Mouse (Mus musculus): Measurements from ENCODE around the gene Lrrc47. TPM values are rescaled to one million over a fixed set of nuclear protein-coding genes. Genes with fewer than 3 reads are reported as not detected.
A peak's percentile ranks its signal among the peaks of the same experiment; 100 is the strongest.

Lrrc47 gene
- polyA plus RNA-seq, 1 experiment from 2014 or later, result 10.4 TPM

GRCm38 (mm10) chr4:154025641-154026440 lies 14.3 kb downstream of the Lrrc47 start, which contains the start of gene Smim1:
Gene Smim1, minus strand, starts transcription at chr4:154026230.
- 2% methylated on average over 33 of the region's 33 CpGs for WGBS
- H3K27me3 ChIP-seq (ENCODE audit: control insufficient read depth, insufficient read depth, low read length), result no peaks in the 10 kb centered on the region
- H3K36me3 ChIP-seq (ENCODE audit: control insufficient read depth, insufficient read depth, low read length), result peaks cover 7% of the 10 kb centered on the region
- peaks cover 28% of the 10 kb centered on the region for H3K4me1 ChIP-seq (ENCODE audit: control insufficient read depth, insufficient read depth, low read length)
- peak within 1 kb of the TSS; percentile 41 for H3K4me3 ChIP-seq (ENCODE audit: low read depth, low read length)
- peak within 1 kb of the TSS; percentile 79 for H3K4me2 ChIP-seq (replicated peaks; ENCODE audit: low read depth, low read length)
- peak; percentile 81 for ATAC-seq (ENCODE audit: insufficient number of reproducible peaks, insufficient read depth, low FRiP score, low read depth)
- H3K9me3 ChIP-seq (ENCODE audit: control insufficient read depth, low read depth, low read length), result no peaks in the 10 kb centered on the region
- peak within 1 kb of the TSS; percentile 67; the same call in 1 of the 2 replicates for H3K27ac ChIP-seq (ENCODE audit: low read length)
- H3K9ac ChIP-seq (replicated peaks; ENCODE audit: low read depth, low read length), result peak within 1 kb of the TSS; percentile 45

- Histone ChIP-seq H3K27me3 (ENCODE audit: control insufficient read depth, insufficient read depth, low read length) (no peaks in the 10 kb centered on the region), H3K4me3 (ENCODE audit: low read depth, low read length) (peak overlapping the region; percentile 41), H3K9ac (replicated peaks; ENCODE audit: low read depth, low read length) (no peak overlapping the region), H3K27ac (ENCODE audit: low read length) (no peak overlapping the region; the same call in 1 of the 2 replicates), H3K9me3 (ENCODE audit: control insufficient read depth, low read depth, low read length) (no peaks in the 10 kb centered on the region), H3K4me2 (replicated peaks; ENCODE audit: low read depth, low read length) (peak overlapping the region; percentile 79), H3K4me1 (ENCODE audit: control insufficient read depth, insufficient read depth, low read length) (peaks cover 28% of the 10 kb centered on the region), H3K36me3 (ENCODE audit: control insufficient read depth, insufficient read depth, low read length) (peaks cover under 1% of the 10 kb centered on the region)
- no peak for ATAC-seq (ENCODE audit: insufficient number of reproducible peaks, insufficient read depth, low FRiP score, low read depth)
- 36% methylated on average over 2 of the region's 2 CpGs for whole genome bisulfite sequencing
These were observed 14.9 kb downstream of the Lrrc47 start for GRCm38 (mm10) chr4:154026441-154026761.

GRCm38 (mm10) chr4:154028066-154028465 lies 16.5 kb downstream of the Lrrc47 start:
- no peaks in the 10 kb centered on the region for H3K9me3 ChIP-seq (ENCODE audit: control insufficient read depth, low read depth, low read length)
- H3K27ac ChIP-seq (ENCODE audit: low read length), result no peak overlapping the region
- H3K27me3 ChIP-seq (ENCODE audit: control insufficient read depth, insufficient read depth, low read length), result no peaks in the 10 kb centered on the region
- no peak overlapping the region for H3K4me3 ChIP-seq (ENCODE audit: low read depth, low read length)
- H3K4me2 ChIP-seq (replicated peaks; ENCODE audit: low read depth, low read length), result no peak overlapping the region
- 81% methylated on average over 7 of the region's 7 CpGs for WGBS
- ATAC-seq (ENCODE audit: insufficient number of reproducible peaks, insufficient read depth, low FRiP score, low read depth), result no peak
- no peaks in the 10 kb centered on the region for H3K36me3 ChIP-seq (ENCODE audit: control insufficient read depth, insufficient read depth, low read length)
- H3K9ac ChIP-seq (replicated peaks; ENCODE audit: low read depth, low read length), result no peak overlapping the region
- H3K4me1 ChIP-seq (ENCODE audit: control insufficient read depth, insufficient read depth, low read length), result peaks cover 28% of the 10 kb centered on the region

- Histone ChIP-seq H3K9me3 (ENCODE audit: control insufficient read depth, low read depth, low read length) (no peaks in the 10 kb centered on the region), H3K4me3 (ENCODE audit: low read depth, low read length) (no peak overlapping the region), H3K27me3 (ENCODE audit: control insufficient read depth, insufficient read depth, low read length) (no peaks in the 10 kb centered on the region), H3K9ac (replicated peaks; ENCODE audit: low read depth, low read length) (no peak overlapping the region), H3K27ac (ENCODE audit: low read length) (no peak overlapping the region), H3K4me1 (ENCODE audit: control insufficient read depth, insufficient read depth, low read length) (peaks cover 27% of the 10 kb centered on the region), H3K4me2 (replicated peaks; ENCODE audit: low read depth, low read length) (no peak overlapping the region), H3K36me3 (ENCODE audit: control insufficient read depth, insufficient read depth, low read length) (no peaks in the 10 kb centered on the region)
- no peak for ATAC-seq (ENCODE audit: insufficient number of reproducible peaks, insufficient read depth, low FRiP score, low read depth)
These were observed 17.1 kb downstream of the Lrrc47 start for GRCm38 (mm10) chr4:154028646-154029045.

GRCm38 (mm10) chr4:154037123-154037522 lies 25.6 kb downstream of the Lrrc47 start:
- Histone ChIP-seq H3K4me1 (ENCODE audit: control insufficient read depth, insufficient read depth, low read length) (no peaks in the 10 kb centered on the region), H3K27me3 (ENCODE audit: control insufficient read depth, insufficient read depth, low read length) (no peaks in the 10 kb centered on the region), H3K9me3 (ENCODE audit: control insufficient read depth, low read depth, low read length) (no peaks in the 10 kb centered on the region), H3K4me2 (replicated peaks; ENCODE audit: low read depth, low read length) (no peak overlapping the region), H3K36me3 (ENCODE audit: control insufficient read depth, insufficient read depth, low read length) (no peaks in the 10 kb centered on the region), H3K4me3 (ENCODE audit: low read depth, low read length) (no peak overlapping the region), H3K9ac (replicated peaks; ENCODE audit: low read depth, low read length) (no peak overlapping the region), H3K27ac (ENCODE audit: low read length) (no peak overlapping the region)
- WGBS, result 36% methylated on average over 3 of the region's 3 CpGs
- ATAC-seq (ENCODE audit: insufficient number of reproducible peaks, insufficient read depth, low FRiP score, low read depth), result no peak

- Histone ChIP-seq H3K4me3 (ENCODE audit: low read depth, low read length) (no peak within 1 kb of the TSS), H3K9ac (replicated peaks; ENCODE audit: low read depth, low read length) (no peak within 1 kb of the TSS), H3K9me3 (ENCODE audit: control insufficient read depth, low read depth, low read length) (no peaks in the 10 kb centered on the region), H3K36me3 (ENCODE audit: control insufficient read depth, insufficient read depth, low read length) (no peaks in the 10 kb centered on the region), H3K4me1 (ENCODE audit: control insufficient read depth, insufficient read depth, low read length) (no peaks in the 10 kb centered on the region), H3K27me3 (ENCODE audit: control insufficient read depth, insufficient read depth, low read length) (no peaks in the 10 kb centered on the region), H3K4me2 (replicated peaks; ENCODE audit: low read depth, low read length) (no peak within 1 kb of the TSS), H3K27ac (ENCODE audit: low read length) (no peak within 1 kb of the TSS)
- ATAC-seq (ENCODE audit: insufficient number of reproducible peaks, insufficient read depth, low FRiP score, low read depth), result no peak
- WGBS, result 84% methylated on average over 9 of the region's 9 CpGs
These were observed 31.0 kb downstream of the Lrrc47 start, which contains the start of gene Ccdc27 for GRCm38 (mm10) chr4:154042577-154042976. Gene Ccdc27, minus strand, starts transcription at chr4:154042677.

- H3K27me3 ChIP-seq (ENCODE audit: control insufficient read depth, insufficient read depth, low read length), result no peaks in the 10 kb centered on the region
- no peak overlapping the region for H3K9ac ChIP-seq (replicated peaks; ENCODE audit: low read depth, low read length)
- WGBS, result 67% methylated on average over 5 of the region's 5 CpGs
- H3K4me3 ChIP-seq (ENCODE audit: low read depth, low read length), result no peak overlapping the region
- no peak for ATAC-seq (ENCODE audit: insufficient number of reproducible peaks, insufficient read depth, low FRiP score, low read depth)
- H3K9me3 ChIP-seq (ENCODE audit: control insufficient read depth, low read depth, low read length), result no peaks in the 10 kb centered on the region
- H3K4me2 ChIP-seq (replicated peaks; ENCODE audit: low read depth, low read length), result no peak overlapping the region
- no peaks in the 10 kb centered on the region for H3K36me3 ChIP-seq (ENCODE audit: control insufficient read depth, insufficient read depth, low read length)
- no peaks in the 10 kb centered on the region for H3K4me1 ChIP-seq (ENCODE audit: control insufficient read depth, insufficient read depth, low read length)
- H3K27ac ChIP-seq (ENCODE audit: low read length), result no peak overlapping the region
These were observed 34.3 kb downstream of the Lrrc47 start for GRCm38 (mm10) chr4:154045837-154046236.

GRCm38 (mm10) chr4:154051401-154051800 lies 39.9 kb downstream of the Lrrc47 start:
- 88% methylated on average over 3 of the region's 3 CpGs for WGBS

GRCm38 (mm10) chr4:154053065-154053464 lies 41.5 kb downstream of the Lrrc47 start:
- no peak overlapping the region for H3K4me2 ChIP-seq (replicated peaks; ENCODE audit: low read depth, low read length)
- no peaks in the 10 kb centered on the region for H3K27me3 ChIP-seq (ENCODE audit: control insufficient read depth, insufficient read depth, low read length)
- 62% methylated on average over 4 of the region's 4 CpGs for WGBS
- no peak overlapping the region for H3K9ac ChIP-seq (replicated peaks; ENCODE audit: low read depth, low read length)
- no peaks in the 10 kb centered on the region for H3K9me3 ChIP-seq (ENCODE audit: control insufficient read depth, low read depth, low read length)
- H3K36me3 ChIP-seq (ENCODE audit: control insufficient read depth, insufficient read depth, low read length), result no peaks in the 10 kb centered on the region
- H3K27ac ChIP-seq (ENCODE audit: low read length), result no peak overlapping the region
- no peak overlapping the region for H3K4me3 ChIP-seq (ENCODE audit: low read depth, low read length)
- H3K4me1 ChIP-seq (ENCODE audit: control insufficient read depth, insufficient read depth, low read length), result no peaks in the 10 kb centered on the region
- no peak for ATAC-seq (ENCODE audit: insufficient number of reproducible peaks, insufficient read depth, low FRiP score, low read depth)

More at GRCm38 (mm10) chr4:154051401-154051800, 39.9 kb downstream of the Lrrc47 start:
- Histone ChIP-seq H3K4me1 (ENCODE audit: control insufficient read depth, insufficient read depth, low read length) (no peaks in the 10 kb centered on the region), H3K4me3 (ENCODE audit: low read depth, low read length) (no peak overlapping the region), H3K27ac (ENCODE audit: low read length) (no peak overlapping the region), H3K4me2 (replicated peaks; ENCODE audit: low read depth, low read length) (no peak overlapping the region), H3K27me3 (ENCODE audit: control insufficient read depth, insufficient read depth, low read length) (no peaks in the 10 kb centered on the region), H3K9me3 (ENCODE audit: control insufficient read depth, low read depth, low read length) (no peaks in the 10 kb centered on the region), H3K36me3 (ENCODE audit: control insufficient read depth, insufficient read depth, low read length) (no peaks in the 10 kb centered on the region), H3K9ac (replicated peaks; ENCODE audit: low read depth, low read length) (no peak overlapping the region)
- ATAC-seq (ENCODE audit: insufficient number of reproducible peaks, insufficient read depth, low FRiP score, low read depth), result no peak

All from stomach, embryonic 14.5 days (tissue).